Mouse (Mus musculus) spleen, postnatal 4 days (tissue): ENCODE measurements around the gene Smdt1.
"Not testable (repeated sequence)": the region's sequence is repeated elsewhere in the genome, so short reads cannot be mapped to it uniquely, and the experiment has no call there.

Experiments used
- DNase-seq, 2 experiments: peaks; one replicate each; pipeline ENCODE4 v3.0.0; 2022; ENCODE audit warnings: low spot score in 2 of 2

Smdt1 gene

DNA sequence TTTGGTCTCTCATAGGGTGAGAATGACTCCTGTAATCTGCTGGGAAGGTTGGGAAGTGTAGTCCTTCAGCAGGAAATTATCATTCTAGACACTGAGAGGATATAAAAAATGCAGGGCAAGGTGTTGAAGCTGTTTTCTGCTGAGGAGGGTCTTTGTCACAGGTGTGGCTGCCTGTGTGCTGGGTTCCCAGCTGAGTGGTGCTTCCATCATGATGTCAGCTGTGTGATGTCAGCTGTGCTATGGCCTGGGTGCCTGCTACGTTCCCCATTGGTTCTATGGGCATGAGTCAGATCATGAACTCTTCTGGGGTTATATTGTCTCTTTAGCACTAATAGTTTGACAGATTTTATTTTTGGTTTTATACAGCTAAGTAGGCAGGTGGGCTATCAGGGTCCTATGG, 30.1 kb downstream of the Smdt1 start:
- DNase-seq, result no peak

DNA sequence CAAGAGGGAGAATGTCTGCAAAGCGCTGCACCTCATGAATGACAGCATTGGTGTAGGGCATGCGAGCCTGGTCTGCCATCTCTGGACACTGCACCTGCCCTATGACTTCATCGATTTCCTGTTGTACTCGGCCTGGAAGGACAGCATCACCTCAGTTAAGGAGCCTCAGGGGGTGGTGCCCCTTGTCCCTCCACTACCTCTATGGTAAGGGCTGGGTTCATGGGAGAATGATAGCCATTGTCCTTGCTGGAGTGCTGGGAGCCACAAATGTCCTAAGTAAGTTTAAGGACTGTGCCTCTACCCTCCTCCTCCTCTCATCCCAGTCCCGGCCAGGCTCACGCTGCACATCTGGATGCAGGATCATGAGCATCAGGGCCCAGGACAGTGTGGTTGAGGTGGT, 33.7 kb downstream of the Smdt1 start:
- peak in 1 of 2 experiments; percentile 53 for DNase-seq

DNA sequence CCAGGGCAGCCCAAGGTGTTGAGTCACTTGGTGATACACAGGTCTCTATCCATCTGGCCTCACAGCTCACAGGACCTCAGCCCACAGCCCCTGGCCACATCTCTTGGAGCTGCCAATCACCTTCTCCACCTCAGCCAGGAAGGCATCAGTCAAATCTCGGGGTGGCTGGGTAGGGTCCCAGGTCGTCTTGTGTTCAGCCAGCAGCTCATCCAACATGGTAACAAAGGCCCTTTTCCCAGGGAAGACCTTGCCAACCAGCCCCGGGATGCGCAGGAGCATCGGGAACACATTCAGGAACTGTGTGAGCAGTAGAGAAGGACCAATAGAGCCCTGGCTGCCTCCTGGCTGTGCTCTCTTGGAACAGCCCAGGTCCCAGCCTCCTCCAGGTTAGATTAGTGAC, 34.2 kb downstream of the Smdt1 start:
- DNase-seq, result peak in 1 of 2 experiments; percentile 57

DNA sequence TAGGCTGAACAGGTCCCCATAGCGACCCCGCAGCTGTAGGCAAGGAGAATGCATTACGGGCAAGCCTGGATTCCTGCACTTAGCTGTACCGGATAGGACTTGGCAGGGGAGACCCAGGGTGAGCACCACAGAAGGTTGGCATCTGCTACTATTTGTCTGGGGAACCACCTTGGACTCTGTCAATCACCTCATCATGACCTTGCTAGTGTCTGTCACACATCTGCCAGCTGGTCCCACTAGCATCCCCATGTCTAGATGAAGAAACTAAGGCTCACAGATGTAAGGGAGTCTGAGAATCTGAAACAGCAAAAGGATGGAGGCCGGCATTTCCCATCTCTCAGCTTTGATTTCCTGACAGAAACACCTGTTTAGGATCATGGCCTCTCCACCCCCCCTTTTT, 35.7 kb downstream of the Smdt1 start:
- DNase-seq, result no peak

DNA sequence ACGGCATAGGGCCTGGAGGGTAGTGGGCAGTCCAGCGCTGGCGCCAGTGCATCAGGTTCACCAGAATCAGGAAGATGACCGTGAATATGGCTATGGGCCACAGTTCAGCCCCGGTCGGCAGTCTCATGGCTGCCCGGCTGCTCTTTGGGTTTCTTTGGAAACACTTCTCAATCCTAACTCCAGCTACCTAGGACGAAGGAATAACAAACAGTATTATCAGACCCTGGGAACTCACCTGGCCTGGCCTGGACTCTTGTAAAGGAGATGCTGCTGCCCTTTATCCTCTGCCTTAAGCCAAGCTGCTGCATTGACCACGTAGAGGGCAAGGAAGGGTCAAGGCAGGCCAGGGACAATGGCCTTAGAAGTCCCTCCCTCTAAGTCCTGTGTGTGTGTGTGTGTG, 37.1 kb downstream of the Smdt1 start:
- DNase-seq, result peak in 1 of 2 experiments; percentile 49

DNA sequence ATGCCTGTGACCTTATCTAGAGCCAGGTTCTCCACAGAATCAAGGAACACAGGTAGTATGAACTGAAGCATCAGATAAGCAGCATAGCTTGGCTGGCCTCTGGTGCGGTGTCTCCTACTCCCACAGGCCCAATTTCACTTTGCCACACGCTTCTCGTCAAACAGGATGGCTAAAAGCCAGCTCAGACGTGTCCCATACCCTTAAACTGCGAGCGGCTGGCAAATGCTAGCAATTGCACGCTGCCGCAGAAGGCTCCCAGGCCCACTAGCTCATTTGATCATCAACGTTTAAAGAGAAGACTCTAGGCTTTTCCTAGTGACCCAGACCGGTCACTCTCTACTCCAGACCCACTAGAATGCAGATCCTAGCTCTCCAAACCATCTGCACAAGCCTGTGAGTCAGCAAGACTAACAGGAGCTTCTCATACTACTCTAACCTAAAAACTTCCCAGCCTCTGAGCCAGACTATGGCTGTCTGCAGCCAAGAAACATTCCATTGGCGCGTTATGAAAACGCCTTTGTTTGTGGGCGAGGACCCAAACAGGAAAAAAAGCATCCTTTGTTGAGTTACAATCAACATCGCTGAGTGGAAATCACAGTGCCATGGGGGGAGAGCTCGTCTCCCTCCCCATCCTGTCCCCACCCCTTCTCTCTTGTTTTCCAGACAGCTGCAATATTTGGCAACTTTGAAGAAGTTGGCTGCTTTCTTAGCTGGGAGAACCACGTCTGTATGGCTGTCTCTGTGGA, 37.8 kb downstream of the Smdt1 start:
- DNase-seq, result peak in 1 of 2 experiments; percentile 42

DNA sequence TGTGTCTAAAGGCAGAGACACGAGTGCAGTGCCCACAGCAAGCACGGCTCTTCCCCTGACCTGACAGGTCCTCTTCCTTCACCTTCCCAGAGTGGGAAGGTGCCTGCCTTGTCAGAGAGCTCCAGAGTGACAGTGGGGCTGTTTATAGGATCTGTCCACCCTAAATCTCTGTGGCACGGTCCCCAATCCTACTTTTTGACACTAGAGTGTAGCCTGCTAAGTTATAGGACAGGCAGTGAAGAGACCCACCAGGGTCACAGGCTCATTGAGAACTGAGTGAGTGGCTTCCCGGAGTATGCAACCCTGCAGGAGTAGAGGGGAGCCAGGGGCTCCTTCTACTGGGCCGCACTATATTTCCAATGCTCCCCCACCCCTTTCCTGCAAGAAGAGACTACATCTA, 38.9 kb downstream of the Smdt1 start:
- DNase-seq, result no peak

DNA sequence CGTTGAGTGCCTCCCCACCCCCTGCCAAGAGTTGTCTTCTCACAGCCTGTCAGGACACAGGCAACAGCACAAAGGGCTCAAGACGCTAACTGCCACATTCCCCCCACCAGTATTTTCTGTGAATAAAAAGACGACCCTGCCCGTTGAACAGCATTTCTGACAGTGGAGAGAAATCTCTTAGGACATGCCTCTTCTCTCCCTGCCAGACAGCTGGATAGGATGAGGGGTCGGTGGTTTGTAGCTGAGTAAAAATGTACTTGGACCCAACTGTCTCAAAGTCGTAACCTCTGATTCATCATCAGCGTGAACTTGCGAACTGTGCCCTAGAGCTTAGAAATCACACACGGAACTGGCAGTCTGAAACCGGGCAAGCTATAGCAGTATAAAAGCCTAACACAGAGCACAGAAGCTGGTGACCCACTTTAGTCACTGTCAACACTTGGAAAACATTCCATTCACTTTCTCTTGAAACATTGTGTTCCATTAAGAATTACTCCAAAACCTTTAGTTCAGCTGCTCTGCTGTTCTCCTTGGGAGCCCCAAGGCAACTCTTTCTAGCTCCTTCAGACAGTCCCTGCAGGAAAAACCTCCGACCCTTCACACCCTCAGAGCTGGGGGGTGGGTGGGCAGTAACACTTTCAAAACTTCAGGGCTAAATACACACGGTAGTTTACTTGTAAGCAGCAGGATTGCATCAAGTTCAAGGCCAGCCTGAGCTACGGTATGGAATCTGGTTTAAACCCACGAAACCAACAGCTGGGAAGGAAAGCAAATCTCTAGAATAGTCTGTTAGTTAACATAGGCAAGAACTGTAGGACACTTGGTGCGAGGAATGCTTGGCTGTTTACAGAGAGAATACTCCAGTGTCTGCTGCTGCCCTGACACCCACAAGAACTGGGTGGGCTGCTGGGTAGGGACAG, 39.8 kb downstream of the Smdt1 start:
- DNase-seq, result no peak

DNA sequence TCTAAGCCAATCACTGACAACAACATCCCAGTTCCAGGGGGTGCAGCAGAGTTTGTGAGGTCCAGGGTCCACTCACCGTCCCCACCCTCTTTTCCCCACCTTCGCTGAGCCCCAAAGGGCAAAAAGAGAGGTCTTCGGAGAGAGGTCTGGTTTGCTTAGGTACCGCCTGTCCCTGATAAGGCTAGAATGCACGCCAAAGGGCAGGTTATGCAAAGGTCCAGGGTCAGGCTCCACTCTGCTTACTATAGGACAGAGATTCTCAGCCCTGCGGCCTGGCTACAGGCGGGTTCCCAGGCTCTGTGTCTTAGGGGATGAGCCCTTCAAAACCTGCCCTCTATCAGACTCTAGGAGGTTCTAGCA, 40.7 kb downstream of the Smdt1 start:
- no peak for DNase-seq

DNA sequence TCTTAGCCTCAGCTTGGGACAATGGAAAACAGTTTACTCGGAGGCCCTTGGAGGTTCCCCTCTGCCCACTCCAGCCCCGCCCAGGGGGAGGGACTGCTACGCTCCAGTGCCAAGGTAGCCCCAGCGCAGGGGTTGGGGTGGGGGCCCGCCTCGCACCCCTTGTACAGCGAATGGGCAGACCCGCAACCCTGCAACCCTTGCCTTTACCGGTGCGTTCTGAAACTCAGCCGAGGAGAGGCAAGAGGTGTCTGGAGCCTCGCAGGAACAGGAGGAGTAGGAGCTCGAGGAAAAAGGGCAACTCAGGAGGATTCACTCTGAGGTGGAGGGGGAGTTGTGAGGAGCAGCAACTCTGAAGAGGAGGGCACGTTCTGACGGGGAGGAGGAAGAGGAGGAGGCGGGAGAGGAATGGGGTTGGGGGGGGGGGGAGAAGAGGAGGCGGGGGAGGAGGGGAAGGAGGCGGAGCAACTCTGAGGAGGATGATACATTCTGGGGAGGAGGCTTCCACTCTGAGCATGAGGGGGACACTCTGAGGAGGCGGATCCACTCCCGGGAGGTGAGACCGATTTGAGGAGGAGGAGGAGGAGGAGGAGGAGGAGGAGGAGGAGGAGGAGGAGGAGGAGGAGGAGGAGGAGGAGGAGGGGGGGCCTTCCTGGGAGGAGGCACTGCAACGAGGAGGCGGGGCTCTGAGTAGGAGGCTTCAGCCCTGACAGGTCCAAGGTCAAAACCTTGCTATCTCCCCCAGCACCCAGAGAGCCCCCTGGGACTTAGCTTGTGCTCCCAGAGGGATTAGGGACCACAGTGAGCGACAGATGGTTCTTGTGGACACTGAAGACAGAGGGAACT, 41.3 kb downstream of the Smdt1 start, which contains the start of gene Cyp2d22:
TSS of gene Cyp2d22 (minus strand) at position 390 of the 843 bp plus-strand sequence.
- DNase-seq, result peak; percentile 25 to 59

DNA sequence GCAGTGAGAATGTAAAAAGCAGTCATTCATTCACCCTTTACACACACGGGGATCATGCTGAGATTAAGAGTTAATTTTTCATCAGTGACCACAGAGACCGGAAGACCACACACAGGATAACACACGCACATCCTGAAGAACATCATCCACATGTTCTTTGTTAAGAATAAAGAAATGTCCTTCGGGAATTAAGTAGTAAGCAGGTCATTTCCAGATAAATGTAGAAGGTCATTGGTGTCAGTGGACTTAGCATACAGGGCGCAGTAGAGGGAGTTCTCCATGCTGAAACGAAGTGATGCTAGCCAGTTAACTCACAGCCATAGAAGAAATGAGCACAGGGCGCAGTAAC, 41.9 kb downstream of the Smdt1 start:
- no peak for DNase-seq

DNA sequence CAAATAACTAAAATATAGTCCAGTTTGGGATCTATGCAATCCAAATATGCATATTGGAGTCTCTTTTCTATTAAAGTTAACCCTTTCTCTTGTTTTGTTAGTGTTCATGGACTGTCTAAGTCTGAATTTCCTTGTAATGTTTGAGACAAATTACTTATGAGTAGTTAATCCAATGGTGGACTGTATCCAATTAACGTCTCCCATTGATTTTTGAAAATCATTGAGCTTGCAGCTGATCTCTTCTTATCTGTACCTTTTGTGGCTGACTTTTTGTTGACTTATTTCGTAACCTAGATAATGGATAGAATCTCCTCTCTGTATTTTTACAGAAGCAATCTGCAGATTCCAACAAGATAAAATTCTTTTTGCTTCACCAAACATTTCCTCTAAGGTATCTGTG, 43.7 kb downstream of the Smdt1 start:
- no peak for DNase-seq

DNA sequence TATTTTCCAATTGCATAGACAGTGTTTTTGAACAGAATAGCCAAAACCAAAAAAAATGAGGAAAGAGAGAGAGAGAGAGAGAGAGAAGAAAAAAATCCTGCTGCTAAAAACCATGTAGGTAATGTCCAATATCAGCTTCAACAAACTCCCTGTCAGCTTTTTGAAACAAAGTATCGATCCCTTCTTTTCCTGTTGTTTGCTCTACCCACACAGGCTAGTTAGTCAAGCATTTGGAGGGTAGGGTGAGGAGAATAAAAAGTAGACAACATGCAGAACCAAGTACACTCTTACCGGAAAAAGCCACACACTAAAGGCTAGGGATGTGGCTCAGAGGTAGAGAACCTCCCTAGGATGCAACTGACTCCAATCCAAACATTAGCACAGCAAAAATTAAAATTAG, 47.0 kb downstream of the Smdt1 start:
- no peak for DNase-seq

DNA sequence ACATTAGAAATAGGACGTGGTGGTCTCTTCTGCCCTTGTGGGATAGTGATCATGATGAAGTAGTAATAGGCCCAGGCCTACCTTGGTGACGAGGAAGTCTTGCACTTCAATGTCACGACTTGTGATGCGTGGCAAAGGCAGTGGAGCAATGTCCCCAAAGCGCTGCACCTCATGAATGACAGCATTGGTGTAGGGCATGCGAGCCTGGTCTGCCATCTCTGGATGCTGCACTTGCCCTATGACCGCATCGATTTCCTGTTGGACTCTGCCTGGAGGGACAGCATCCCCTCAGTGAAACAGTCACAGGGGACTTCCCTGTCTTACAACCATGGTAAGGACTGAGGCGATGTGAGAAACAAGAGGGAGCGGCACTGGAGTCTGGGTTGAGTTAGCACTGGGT, 51.2 kb downstream of the Smdt1 start:
- DNase-seq, result peak in 1 of 2 experiments; percentile 39

DNA sequence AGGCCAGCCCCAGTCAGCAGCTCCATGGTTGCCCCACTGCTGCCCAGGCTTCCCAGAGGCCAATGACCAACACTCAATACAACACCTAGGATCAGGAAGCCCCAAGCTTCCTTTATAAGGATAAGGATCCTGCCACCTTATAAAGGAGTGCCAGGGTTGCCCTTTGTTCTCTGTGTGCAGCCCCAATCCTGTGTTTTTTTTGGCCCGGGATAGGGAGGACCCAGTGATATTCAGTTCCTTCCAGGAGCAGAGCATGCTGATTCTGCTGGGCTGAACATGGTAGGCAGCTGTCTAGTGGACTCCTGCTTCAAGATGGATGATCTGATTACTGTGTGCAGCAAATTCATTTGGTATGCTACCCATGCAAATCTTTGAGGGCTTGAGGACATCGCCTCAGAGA, 55.2 kb downstream of the Smdt1 start, which contains the start of gene Cyp2d11:
TSS of gene Cyp2d11 (minus strand) at position 101 of the 400 bp plus-strand sequence.
- DNase-seq, result not testable (repeated sequence)

DNA sequence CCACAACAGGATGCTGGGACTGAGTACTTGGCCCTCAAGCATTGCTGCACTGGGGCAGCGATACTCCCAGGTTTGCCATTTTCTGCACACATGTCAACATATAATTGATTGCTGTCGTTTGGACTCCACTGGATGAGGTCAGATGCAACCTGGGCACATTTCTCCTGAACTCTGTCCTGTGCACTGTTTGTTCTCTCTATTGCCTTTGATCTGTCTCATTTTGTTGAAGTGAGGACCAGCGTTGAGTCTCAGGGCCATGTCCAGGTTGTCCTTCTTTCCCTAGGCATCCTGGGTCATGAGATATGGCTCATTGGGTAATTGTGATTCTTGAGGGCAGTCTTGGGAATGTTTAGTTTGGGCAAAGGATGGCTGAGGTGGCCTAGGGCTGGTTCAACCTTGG, 57.2 kb downstream of the Smdt1 start:
- peak in 1 of 2 experiments; percentile 44 for DNase-seq
